Mouse (Mus musculus) liver, postnatal 0 days (tissue): Measurements from ENCODE around the gene Pnmt.

Experiments used
- CTCF ChIP-seq: sonication (generic); IDR thresholded peaks from 2 replicates; pipeline ENCODE4 v1.5.1; 2016; ENCODE audit warnings: antibody characterized with exemption, low read depth
- EP300 ChIP-seq: IDR thresholded peaks from 2 replicates; pipeline ENCODE4 v1.6.1; 2016; ENCODE audit warnings: antibody characterized with exemption, low read depth, mild to moderate bottlenecking

GRCm38 (mm10) chr11:98360866-98361521 is 25.3 kb upstream of the Pnmt start:
- TF ChIP-seq EP300 (no peak), CTCF (no peak)
